Mouse (Mus musculus): ENCODE results near the gene Wipf1. TPM values are rescaled to one million over a fixed set of nuclear protein-coding genes. Genes with fewer than 3 reads are reported as not detected.
"Not testable (repeated sequence)": the region's sequence is repeated elsewhere in the genome, so short reads cannot be mapped to it uniquely, and the experiment has no call there.

Wipf1 gene
- polyA plus RNA-seq, 1 experiment from 2014 or later: 24.1 TPM

GRCm38 (mm10) chr2:73510731-73511360 lies 18.7 kb downstream of the Wipf1 start:
- WGBS: 80% methylated on average over 7 of the region's 7 CpGs
- Histone ChIP-seq H3K27me3 (ENCODE audit: control insufficient read depth, insufficient read depth, low read length) (no peaks in the 10 kb centered on the region), H3K4me1 (ENCODE audit: control insufficient read depth, insufficient read depth, low read length) (peaks cover 22% of the 10 kb centered on the region), H3K9me3 (ENCODE audit: control insufficient read depth, low read length) (no peaks in the 10 kb centered on the region), H3K36me3 (ENCODE audit: control insufficient read depth, insufficient read depth, low read length) (no peaks in the 10 kb centered on the region), H3K9ac (ENCODE audit: low read length) (no peak overlapping the region), H3K4me2 (ENCODE audit: low read depth, severe bottlenecking) (no peak overlapping the region), H3K4me3 (ENCODE audit: low read depth, low read length) (no peak overlapping the region), H3K27ac (replicated peaks; ENCODE audit: low read depth, low read length) (no peak overlapping the region)
- no peak for DNase-seq (ENCODE audit: low spot score)
- ATAC-seq (ENCODE audit: insufficient number of reproducible peaks, low FRiP score, low TSS enrichment, low read depth): no peak

- DNase-seq (ENCODE audit: low spot score) (no peak), ATAC-seq (ENCODE audit: insufficient number of reproducible peaks, low FRiP score, low TSS enrichment, low read depth) (no peak)
- H3K27me3 ChIP-seq (ENCODE audit: control insufficient read depth, insufficient read depth, low read length): no peaks in the 10 kb centered on the region
- H3K4me1 ChIP-seq (ENCODE audit: control insufficient read depth, insufficient read depth, low read length): peaks cover 22% of the 10 kb centered on the region
- H3K36me3 ChIP-seq (ENCODE audit: control insufficient read depth, insufficient read depth, low read length): no peaks in the 10 kb centered on the region
- H3K9ac ChIP-seq (ENCODE audit: low read length): peak overlapping the region; percentile 9; the same call in 1 of the 2 replicates
- H3K9me3 ChIP-seq (ENCODE audit: control insufficient read depth, low read length): no peaks in the 10 kb centered on the region
- 70% methylated on average over 3 of the region's 3 CpGs for WGBS
- H3K4me3 ChIP-seq (ENCODE audit: low read depth, low read length): no peak overlapping the region
- H3K27ac ChIP-seq (replicated peaks; ENCODE audit: low read depth, low read length): peak overlapping the region; percentile 84; the same call in 1 of the 2 replicates
- H3K4me2 ChIP-seq (ENCODE audit: low read depth, severe bottlenecking): no peak overlapping the region
These were observed 19.6 kb downstream of the Wipf1 start for GRCm38 (mm10) chr2:73510025-73510288.

- no peak overlapping the region for H3K4me3 ChIP-seq (ENCODE audit: low read depth, low read length)
- peaks cover 22% of the 10 kb centered on the region for H3K4me1 ChIP-seq (ENCODE audit: control insufficient read depth, insufficient read depth, low read length)
- H3K27ac ChIP-seq (replicated peaks; ENCODE audit: low read depth, low read length): peak overlapping the region; percentile 84; the same call in 1 of the 2 replicates
- ATAC-seq (ENCODE audit: insufficient number of reproducible peaks, low FRiP score, low TSS enrichment, low read depth) (peak; percentile 51; the same call in 1 of the 2 replicates), DNase-seq (ENCODE audit: low spot score) (peak; percentile 73)
- peak overlapping the region; percentile 28; the same call in 1 of the 2 replicates for H3K4me2 ChIP-seq (ENCODE audit: low read depth, severe bottlenecking)
- H3K9me3 ChIP-seq (ENCODE audit: control insufficient read depth, low read length): no peaks in the 10 kb centered on the region
- 23% methylated on average over 15 of the region's 15 CpGs for WGBS
- peak overlapping the region; percentile 9; the same call in 1 of the 2 replicates for H3K9ac ChIP-seq (ENCODE audit: low read length)
- no peaks in the 10 kb centered on the region for H3K27me3 ChIP-seq (ENCODE audit: control insufficient read depth, insufficient read depth, low read length)
- H3K36me3 ChIP-seq (ENCODE audit: control insufficient read depth, insufficient read depth, low read length): no peaks in the 10 kb centered on the region
These were observed 20.1 kb downstream of the Wipf1 start for GRCm38 (mm10) chr2:73509248-73510024.

GRCm38 (mm10) chr2:73507886-73508285 lies 21.6 kb downstream of the Wipf1 start:
- H3K9me3 ChIP-seq (ENCODE audit: control insufficient read depth, low read length): no peaks in the 10 kb centered on the region
- H3K27me3 ChIP-seq (ENCODE audit: control insufficient read depth, insufficient read depth, low read length): no peaks in the 10 kb centered on the region
- no peak overlapping the region for H3K27ac ChIP-seq (replicated peaks; ENCODE audit: low read depth, low read length)
- H3K4me2 ChIP-seq (ENCODE audit: low read depth, severe bottlenecking): no peak overlapping the region
- ATAC-seq (ENCODE audit: insufficient number of reproducible peaks, low FRiP score, low TSS enrichment, low read depth): no peak
- H3K36me3 ChIP-seq (ENCODE audit: control insufficient read depth, insufficient read depth, low read length): no peaks in the 10 kb centered on the region; the same call in 1 of the 2 replicates
- H3K9ac ChIP-seq (ENCODE audit: low read length): no peak overlapping the region
- no peak overlapping the region for H3K4me3 ChIP-seq (ENCODE audit: low read depth, low read length)
- no peak for DNase-seq (ENCODE audit: low spot score)
- WGBS: 75% methylated on average over 7 of the region's 7 CpGs
- peaks cover 22% of the 10 kb centered on the region for H3K4me1 ChIP-seq (ENCODE audit: control insufficient read depth, insufficient read depth, low read length)

GRCm38 (mm10) chr2:73506337-73506736 lies 23.2 kb downstream of the Wipf1 start:
- H3K9ac ChIP-seq (ENCODE audit: low read length); H3K4me2 ChIP-seq (ENCODE audit: low read depth, severe bottlenecking); H3K36me3 ChIP-seq (ENCODE audit: control insufficient read depth, insufficient read depth, low read length); H3K27me3 ChIP-seq (ENCODE audit: control insufficient read depth, insufficient read depth, low read length); H3K27ac ChIP-seq (replicated peaks; ENCODE audit: low read depth, low read length); DNase-seq (ENCODE audit: low spot score); H3K4me3 ChIP-seq (ENCODE audit: low read depth, low read length); ATAC-seq (ENCODE audit: insufficient number of reproducible peaks, low FRiP score, low TSS enrichment, low read depth); H3K9me3 ChIP-seq (ENCODE audit: control insufficient read depth, low read length): not testable (repeated sequence)
- WGBS: 97% methylated on average over 4 of the region's 4 CpGs
- peaks cover 22% of the 10 kb centered on the region for H3K4me1 ChIP-seq (ENCODE audit: control insufficient read depth, insufficient read depth, low read length)

- Histone ChIP-seq H3K4me2 (ENCODE audit: low read depth, severe bottlenecking) (no peak overlapping the region), H3K9me3 (ENCODE audit: control insufficient read depth, low read length) (no peaks in the 10 kb centered on the region), H3K4me3 (ENCODE audit: low read depth, low read length) (no peak overlapping the region), H3K4me1 (ENCODE audit: control insufficient read depth, insufficient read depth, low read length) (peaks cover 3% of the 10 kb centered on the region), H3K27me3 (ENCODE audit: control insufficient read depth, insufficient read depth, low read length) (no peaks in the 10 kb centered on the region), H3K9ac (ENCODE audit: low read length) (no peak overlapping the region), H3K27ac (replicated peaks; ENCODE audit: low read depth, low read length) (no peak overlapping the region), H3K36me3 (ENCODE audit: control insufficient read depth, insufficient read depth, low read length) (no peaks in the 10 kb centered on the region; the same call in 1 of the 2 replicates)
- ATAC-seq (ENCODE audit: insufficient number of reproducible peaks, low FRiP score, low TSS enrichment, low read depth): no peak
- no peak for DNase-seq (ENCODE audit: low spot score)
- WGBS: 95% methylated on average over 10 of the region's 10 CpGs
These were observed 26.6 kb downstream of the Wipf1 start for GRCm38 (mm10) chr2:73502863-73503429.

- H3K9me3 ChIP-seq (ENCODE audit: control insufficient read depth, low read length): no peaks in the 10 kb centered on the region
- no peaks in the 10 kb centered on the region; the same call in 1 of the 2 replicates for H3K36me3 ChIP-seq (ENCODE audit: control insufficient read depth, insufficient read depth, low read length)
- peaks cover 7% of the 10 kb centered on the region for H3K4me1 ChIP-seq (ENCODE audit: control insufficient read depth, insufficient read depth, low read length)
- 87% methylated on average over 13 of the region's 13 CpGs for WGBS
- no peaks in the 10 kb centered on the region for H3K27me3 ChIP-seq (ENCODE audit: control insufficient read depth, insufficient read depth, low read length)
- no peak overlapping the region for H3K27ac ChIP-seq (replicated peaks; ENCODE audit: low read depth, low read length)
- no peak overlapping the region for H3K4me3 ChIP-seq (ENCODE audit: low read depth, low read length)
- no peak for DNase-seq (ENCODE audit: low spot score)
- no peak for ATAC-seq (ENCODE audit: insufficient number of reproducible peaks, low FRiP score, low TSS enrichment, low read depth)
- no peak overlapping the region for H3K4me2 ChIP-seq (ENCODE audit: low read depth, severe bottlenecking)
- H3K9ac ChIP-seq (ENCODE audit: low read length): no peak overlapping the region
These were observed 28.7 kb downstream of the Wipf1 start for GRCm38 (mm10) chr2:73500864-73501263.

- peaks cover 23% of the 10 kb centered on the region for H3K4me1 ChIP-seq (ENCODE audit: control insufficient read depth, insufficient read depth, low read length)
- H3K4me2 ChIP-seq (ENCODE audit: low read depth, severe bottlenecking): no peak overlapping the region
- H3K4me3 ChIP-seq (ENCODE audit: low read depth, low read length): no peak overlapping the region
- H3K9ac ChIP-seq (ENCODE audit: low read length): no peak overlapping the region
- no peak overlapping the region for H3K27ac ChIP-seq (replicated peaks; ENCODE audit: low read depth, low read length)
- ATAC-seq (ENCODE audit: insufficient number of reproducible peaks, low FRiP score, low TSS enrichment, low read depth) (no peak), DNase-seq (ENCODE audit: low spot score) (no peak)
- no peaks in the 10 kb centered on the region; the same call in 1 of the 2 replicates for H3K36me3 ChIP-seq (ENCODE audit: control insufficient read depth, insufficient read depth, low read length)
- H3K27me3 ChIP-seq (ENCODE audit: control insufficient read depth, insufficient read depth, low read length): no peaks in the 10 kb centered on the region
- H3K9me3 ChIP-seq (ENCODE audit: control insufficient read depth, low read length): no peaks in the 10 kb centered on the region
These were observed 31.2 kb downstream of the Wipf1 start for GRCm38 (mm10) chr2:73498322-73498721.
